Mouse (Mus musculus): ENCODE measurements around the gene Agpat3.

DNA sequence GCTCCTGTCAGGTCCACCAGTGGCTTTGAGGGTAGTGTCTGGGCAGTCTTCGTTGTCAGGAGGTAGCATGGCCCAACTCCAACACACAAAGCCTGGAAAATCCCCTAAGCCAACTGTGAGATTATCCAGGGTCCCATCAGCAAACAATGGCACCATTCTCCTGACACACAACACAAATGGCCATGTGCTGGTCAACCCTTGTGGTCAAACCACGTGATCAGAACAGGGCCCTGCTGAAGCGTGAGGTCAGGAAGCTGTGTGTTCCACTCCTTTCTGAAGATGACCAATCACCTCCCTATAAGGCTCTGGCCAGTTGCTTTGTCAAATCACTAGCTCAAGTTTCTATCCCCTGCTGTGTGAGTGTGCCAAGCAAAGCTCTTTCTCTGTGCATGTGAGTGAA is 47.3 kb downstream of the Agpat3 start:
- no peak for TF ChIP-seq CTCF (IDR thresholded peaks at IDR 0.05; ENCODE audit: insufficient read depth, low read length)
- no peak for TF ChIP-seq POLR2A (IDR thresholded peaks at IDR 0.05; ENCODE audit: borderline replicate concordance, extremely low read depth, low read depth, low read length)
